Mouse (Mus musculus) colon, adult 2 months (tissue): ENCODE results near the gene Zfp800. TPM values are rescaled to one million over a fixed set of nuclear protein-coding genes. Genes with fewer than 3 reads are reported as not detected.

Source experiments
- polyA plus RNA-seq: library from polyadenylated mRNA; depleted of rRNA; stranded (reverse); fragments of >200 nt; gene quantifications from 2 replicates; pipeline ENCODE4 v1.2.3, GENCODE M21; 2012; rRNA removed

The Zfp800 gene
- 4.8 and 5.5 TPM in 2 replicates for polyA plus RNA-seq

DNA sequence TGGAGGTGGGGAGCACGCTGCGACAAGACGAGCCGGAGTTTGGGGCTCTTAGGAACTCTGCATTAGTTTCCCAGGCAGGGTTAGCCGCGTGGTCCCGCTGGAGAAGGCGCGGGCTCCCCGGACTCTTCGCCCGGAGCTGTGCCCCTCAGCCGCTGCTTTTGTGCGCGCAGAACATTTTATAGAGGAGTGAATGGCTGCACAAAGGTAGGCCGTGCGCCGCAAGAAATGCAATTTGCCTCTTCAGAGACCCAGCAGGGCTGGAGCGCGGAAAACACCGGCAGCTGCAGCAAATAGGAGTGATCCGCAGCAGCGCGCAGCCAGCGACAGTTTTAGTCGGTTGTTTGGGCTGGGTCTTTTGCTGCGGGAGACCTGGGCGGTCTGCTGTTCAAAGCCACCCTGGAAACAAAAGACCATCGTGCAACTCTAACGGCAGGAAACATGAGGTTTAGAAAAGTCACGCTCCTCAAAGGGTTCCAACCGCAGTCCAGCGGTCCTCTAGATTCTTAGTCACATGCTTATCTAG, at the start of gene Zfp800:
Gene Zfp800, minus strand, starts transcription at position 325 of the 523 bp plus-strand sequence.

DNA sequence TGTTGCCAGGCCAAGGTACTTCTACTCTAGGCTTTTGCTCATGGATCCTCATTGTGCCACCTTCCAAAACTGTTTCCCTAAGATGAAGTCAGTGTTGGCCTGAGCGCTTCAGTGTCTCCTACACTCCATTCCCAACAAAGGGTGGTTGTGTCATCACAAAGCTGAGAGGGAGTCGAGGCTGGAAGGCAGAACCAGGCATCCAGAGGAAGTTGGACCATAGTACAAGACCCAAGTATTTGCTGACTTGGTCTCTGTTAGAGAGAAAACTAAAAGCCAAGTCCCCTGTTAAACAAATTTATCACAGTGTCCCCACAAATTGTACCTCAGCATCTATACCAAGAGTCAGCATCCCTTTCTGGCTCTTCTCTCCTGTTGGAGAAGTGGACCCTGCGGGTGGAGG, 30.5 kb upstream of the Zfp800 start, which contains the start of gene Gcc1:
Gene Gcc1, minus strand, starts transcription at position 101 of the 400 bp plus-strand sequence.

DNA sequence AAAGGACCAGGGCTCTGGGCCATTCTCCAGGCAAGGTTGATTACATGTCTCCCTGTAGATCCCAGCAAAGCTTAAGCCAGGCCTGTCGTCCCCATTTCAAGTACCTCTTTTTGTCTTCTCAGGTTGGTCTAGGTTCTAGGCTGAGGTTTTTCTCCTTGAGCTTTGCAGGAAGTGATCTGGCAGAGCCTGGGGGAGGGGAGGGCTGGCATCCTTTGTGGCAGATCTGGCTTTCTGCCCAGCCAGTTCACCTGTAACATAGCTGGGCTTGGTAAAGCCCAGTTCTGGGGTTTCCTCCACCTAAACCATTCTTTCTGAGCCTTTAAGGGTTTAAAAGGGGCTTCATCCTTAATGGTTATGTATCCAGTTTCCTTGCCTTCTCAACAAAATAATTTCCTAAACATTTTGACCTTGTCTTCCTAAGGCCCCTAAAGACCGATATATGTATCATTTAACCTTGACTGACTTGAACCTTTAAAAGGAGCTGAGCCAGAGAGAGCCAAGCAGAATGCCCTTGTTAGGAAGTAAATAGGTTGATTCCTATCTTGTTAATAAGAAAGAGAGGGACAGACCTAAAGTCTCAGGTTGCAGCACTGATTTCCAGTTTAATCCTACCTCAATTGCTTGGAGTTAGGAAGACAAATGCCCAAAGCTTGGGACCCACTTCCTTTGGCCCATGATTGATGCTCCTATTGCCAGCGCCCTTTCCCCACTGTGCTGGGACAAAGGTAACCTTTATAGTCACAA, 29.5 kb upstream of the Zfp800 start, which contains the start of gene Fscn3:
Gene Fscn3, plus strand, starts transcription at position 694 of the 744 bp plus-strand sequence.

DNA sequence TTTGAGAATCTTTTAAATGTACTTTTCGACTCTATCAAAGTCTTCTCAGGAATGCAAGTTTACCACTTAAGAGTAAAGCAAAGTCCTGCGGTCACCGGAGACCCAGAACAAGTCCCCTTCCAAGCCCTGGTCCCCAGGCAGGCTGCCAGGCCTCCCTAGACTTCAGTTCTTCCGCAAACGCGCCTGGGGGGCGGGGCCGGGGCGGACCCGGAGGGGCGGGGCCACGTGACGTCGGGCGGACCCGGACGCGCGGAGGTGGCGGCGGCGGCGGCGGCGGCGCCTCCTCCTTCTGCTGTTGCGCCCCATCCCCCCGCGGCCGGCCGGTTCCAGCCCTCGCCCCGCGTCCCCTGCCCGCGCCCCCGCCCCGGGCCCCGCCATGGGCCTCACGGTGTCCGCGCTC, 25.5 kb upstream of the Zfp800 start, which contains the start of gene Arf5:
Gene Arf5, plus strand, starts transcription at position 248 of the 400 bp plus-strand sequence.

Other genes with a start within 250 kb of the Zfp800 start
- gene Arf5, start 25.6 kb upstream of the Zfp800 start, polyA plus RNA-seq: 648 and 749 TPM in 2 replicates
- gene Fscn3, start 29.8 kb upstream of the Zfp800 start, polyA plus RNA-seq: not detected in 2 replicates
- 9.7 and 11.8 TPM in 2 replicates for gene Gcc1, start 30.4 kb upstream of the Zfp800 start, polyA plus RNA-seq
- gene Pax4, start 51.3 kb upstream of the Zfp800 start, polyA plus RNA-seq: 0.64 and 0.72 TPM in 2 replicates
- gene Snd1, start 77.1 kb upstream of the Zfp800 start, polyA plus RNA-seq: 67.0 and 81.6 TPM in 2 replicates